Mouse (Mus musculus): ENCODE data around the gene Larp1b. TPM values are rescaled to one million over a fixed set of nuclear protein-coding genes. Genes with fewer than 3 reads are reported as not detected.

Gene Larp1b
- polyA plus RNA-seq, 1 experiment, result 7.7 TPM

DNA sequence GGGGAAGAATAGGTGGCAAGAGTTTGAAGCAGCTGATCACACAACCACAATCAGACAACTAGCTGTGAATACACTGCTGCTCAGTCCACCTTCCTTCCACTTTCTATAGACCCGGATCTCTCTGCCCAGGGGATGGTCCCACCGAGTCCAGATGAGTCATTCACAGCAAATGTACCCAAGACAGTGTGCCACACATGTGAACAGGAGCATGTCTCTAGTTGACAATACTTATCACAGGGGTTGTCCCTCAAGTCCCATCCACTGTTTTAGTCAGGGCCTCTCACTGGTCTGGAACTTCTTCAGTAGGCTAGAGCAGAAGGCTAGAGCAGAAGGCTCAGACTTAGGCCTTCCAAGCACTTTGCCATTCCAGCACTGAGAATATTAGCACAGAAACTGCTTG is 113.1 kb downstream of the Larp1b start:
- no peaks in the 10 kb centered on the region for H3K79me2 ChIP-seq (ENCODE audit: control insufficient read depth, insufficient read depth)
- no peak overlapping the region for H3K4me3 ChIP-seq (ENCODE audit: insufficient read depth, poor library complexity, severe bottlenecking)
- no peaks in the 10 kb centered on the region for H3K79me3 ChIP-seq (ENCODE audit: low read depth)
- peaks cover 28% of the 10 kb centered on the region for H3K36me3 ChIP-seq (ENCODE audit: control insufficient read depth, insufficient read depth)
- no peak for TF ChIP-seq CTCF (IDR thresholded peaks at IDR 0.05; ENCODE audit: control insufficient read depth, insufficient read depth, insufficient read length)
- TF ChIP-seq MAX (IDR thresholded peaks at IDR 0.05), result no peak
- TF ChIP-seq CEBPB (IDR thresholded peaks at IDR 0.05; ENCODE audit: low read depth), result no peak
- no peak for TF ChIP-seq MYOD1 (IDR thresholded peaks at IDR 0.05; ENCODE audit: control insufficient read depth, insufficient read length, low read depth)
- TF ChIP-seq MYOG (IDR thresholded peaks at IDR 0.05; ENCODE audit: control insufficient read depth, extremely low read depth, insufficient read length), result no peak
- TF ChIP-seq FOSL1 (IDR thresholded peaks at IDR 0.05; ENCODE audit: insufficient read depth, low read length, poor library complexity, severe bottlenecking), result no peak
- no peak overlapping the region for H3ac ChIP-seq (ENCODE audit: control insufficient read depth, insufficient read length, low read depth)
- no peaks in the 10 kb centered on the region for H3K27me3 ChIP-seq (ENCODE audit: control insufficient read depth, insufficient read depth, insufficient read length)

DNA sequence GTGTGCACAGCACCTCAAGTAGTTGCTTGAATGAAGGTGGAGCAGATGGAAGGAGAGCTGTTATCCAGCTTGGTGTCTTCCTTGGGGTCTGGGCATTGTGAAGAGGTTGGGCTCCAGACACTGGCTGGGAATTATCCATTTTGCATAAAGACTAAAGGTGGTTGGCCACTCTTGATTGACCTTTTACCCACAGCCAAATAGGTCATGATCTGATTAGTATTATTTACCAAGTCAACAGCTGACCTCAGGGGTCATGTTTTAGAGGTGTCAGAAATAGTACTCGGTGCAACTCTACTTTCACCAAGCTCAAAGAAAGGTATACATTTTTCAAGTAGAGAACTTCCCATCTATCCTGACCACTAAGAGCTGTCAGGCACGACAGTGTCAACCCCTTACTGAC is 115.7 kb downstream of the Larp1b start:
- TF ChIP-seq MYOD1 (IDR thresholded peaks at IDR 0.05; ENCODE audit: control insufficient read depth, insufficient read length, low read depth), result no peak
- TF ChIP-seq FOSL1 (IDR thresholded peaks at IDR 0.05; ENCODE audit: insufficient read depth, low read length, poor library complexity, severe bottlenecking), result no peak
- TF ChIP-seq USF1 (IDR thresholded peaks at IDR 0.05; ENCODE audit: low read depth), result no peak

DNA sequence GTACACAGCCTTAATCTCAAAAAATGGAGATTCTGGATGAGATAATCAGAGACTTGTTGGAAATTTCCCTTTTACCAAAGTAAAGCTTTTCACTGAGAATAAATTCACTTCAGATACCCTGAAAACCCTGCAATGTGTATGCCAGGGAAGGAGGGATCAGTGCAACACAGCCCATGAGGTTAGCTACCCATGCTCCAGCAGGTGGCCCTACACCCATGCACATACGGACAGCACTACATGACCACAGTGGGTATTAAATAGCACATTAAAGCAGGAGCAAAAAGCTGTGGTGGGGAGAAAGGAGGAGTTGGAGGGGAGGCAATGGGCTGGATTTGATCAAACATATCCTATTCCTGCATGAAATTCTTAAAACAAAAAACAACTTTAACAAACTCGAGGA is 120.9 kb downstream of the Larp1b start:
- TF ChIP-seq MYOG (IDR thresholded peaks at IDR 0.05; ENCODE audit: control insufficient read depth, extremely low read depth, insufficient read length), result no peak
- peak; percentile 16 for TF ChIP-seq CTCF (IDR thresholded peaks at IDR 0.05; ENCODE audit: control insufficient read depth, insufficient read depth, insufficient read length)
- TF ChIP-seq MYOD1 (IDR thresholded peaks at IDR 0.05; ENCODE audit: control insufficient read depth, insufficient read length, low read depth), result no peak

More for the DNA sequence above, 115.7 kb downstream of the Larp1b start:
- Histone ChIP-seq H3K79me3 (ENCODE audit: low read depth) (peaks cover 7% of the 10 kb centered on the region), H3K79me2 (ENCODE audit: control insufficient read depth, insufficient read depth) (peaks cover 19% of the 10 kb centered on the region), H3K27me3 (ENCODE audit: control insufficient read depth, insufficient read depth, insufficient read length) (no peaks in the 10 kb centered on the region), H3ac (ENCODE audit: control insufficient read depth, insufficient read length, low read depth) (no peak overlapping the region), H3K36me3 (ENCODE audit: control insufficient read depth, insufficient read depth) (peaks cover 46% of the 10 kb centered on the region), H3K4me3 (ENCODE audit: insufficient read depth, poor library complexity, severe bottlenecking) (no peak overlapping the region)

DNA sequence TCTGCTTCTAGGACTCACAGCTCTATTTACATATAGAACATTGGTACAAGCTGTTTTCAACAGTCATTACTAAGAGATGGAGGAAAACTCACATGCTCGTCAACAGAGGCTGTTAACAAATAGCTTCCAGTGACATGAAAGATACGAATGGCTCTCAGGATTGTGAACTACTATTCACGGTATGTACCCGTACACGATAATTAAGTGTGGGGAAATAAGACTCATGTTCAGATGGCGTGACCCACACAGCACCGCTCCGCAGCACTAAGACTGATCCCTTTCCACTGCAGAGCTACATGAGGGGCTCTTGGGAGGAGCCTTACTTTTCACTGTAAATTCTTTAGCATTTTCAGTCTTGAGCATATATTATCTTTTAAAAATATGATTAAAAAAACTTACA is 125.7 kb downstream of the Larp1b start:
- peaks cover 82% of the 10 kb centered on the region for H3K79me3 ChIP-seq (ENCODE audit: low read depth)
- TF ChIP-seq CTCF (IDR thresholded peaks at IDR 0.05; ENCODE audit: control insufficient read depth, insufficient read depth, insufficient read length) (no peak), MYOD1 (IDR thresholded peaks at IDR 0.05; ENCODE audit: control insufficient read depth, insufficient read length, low read depth) (no peak), USF1 (IDR thresholded peaks at IDR 0.05; ENCODE audit: low read depth) (no peak), MYOG (IDR thresholded peaks at IDR 0.05; ENCODE audit: control insufficient read depth, extremely low read depth, insufficient read length) (no peak), MAX (IDR thresholded peaks at IDR 0.05) (no peak), CEBPB (IDR thresholded peaks at IDR 0.05; ENCODE audit: low read depth) (no peak), FOSL1 (IDR thresholded peaks at IDR 0.05; ENCODE audit: insufficient read depth, low read length, poor library complexity, severe bottlenecking) (no peak)

More for the DNA sequence above, 120.9 kb downstream of the Larp1b start:
- H3K79me3 ChIP-seq (ENCODE audit: low read depth), result peaks cover 45% of the 10 kb centered on the region
- no peak overlapping the region for H3K4me3 ChIP-seq (ENCODE audit: insufficient read depth, poor library complexity, severe bottlenecking)
- H3K36me3 ChIP-seq (ENCODE audit: control insufficient read depth, insufficient read depth), result peaks cover 29% of the 10 kb centered on the region
- no peak overlapping the region for H3ac ChIP-seq (ENCODE audit: control insufficient read depth, insufficient read length, low read depth)
- no peaks in the 10 kb centered on the region for H3K27me3 ChIP-seq (ENCODE audit: control insufficient read depth, insufficient read depth, insufficient read length)
- peaks cover 71% of the 10 kb centered on the region for H3K79me2 ChIP-seq (ENCODE audit: control insufficient read depth, insufficient read depth)

DNA sequence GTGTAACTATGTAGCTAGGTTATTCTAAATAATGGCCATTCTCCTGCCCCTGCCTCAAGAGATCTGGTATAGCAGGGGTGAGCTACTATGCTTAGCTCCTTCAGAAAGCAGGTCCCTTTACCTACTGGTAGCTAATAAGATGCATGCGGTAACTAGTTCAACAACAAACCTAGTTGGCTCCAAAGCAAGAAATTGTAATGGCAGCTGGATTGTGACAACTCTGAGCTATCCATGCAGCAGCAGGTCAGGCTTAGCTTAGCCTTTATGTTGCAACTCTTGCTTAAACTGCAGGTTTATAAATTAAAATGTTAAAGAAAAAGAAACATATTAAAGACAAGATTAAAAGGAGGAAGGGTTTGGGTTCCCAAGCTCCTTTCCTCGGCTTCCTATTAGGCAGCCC is 129.0 kb downstream of the Larp1b start:
- Histone ChIP-seq H3K79me2 (ENCODE audit: control insufficient read depth, insufficient read depth) (peaks cover 92% of the 10 kb centered on the region), H3ac (ENCODE audit: control insufficient read depth, insufficient read length, low read depth) (no peak overlapping the region), H3K4me3 (ENCODE audit: insufficient read depth, poor library complexity, severe bottlenecking) (no peak overlapping the region), H3K79me3 (ENCODE audit: low read depth) (peaks cover 81% of the 10 kb centered on the region), H3K36me3 (ENCODE audit: control insufficient read depth, insufficient read depth) (peaks cover 11% of the 10 kb centered on the region), H3K27me3 (ENCODE audit: control insufficient read depth, insufficient read depth, insufficient read length) (no peaks in the 10 kb centered on the region)
- TF ChIP-seq MYOD1 (IDR thresholded peaks at IDR 0.05; ENCODE audit: control insufficient read depth, insufficient read length, low read depth) (no peak), MAX (IDR thresholded peaks at IDR 0.05) (no peak), FOSL1 (IDR thresholded peaks at IDR 0.05; ENCODE audit: insufficient read depth, low read length, poor library complexity, severe bottlenecking) (no peak), CEBPB (IDR thresholded peaks at IDR 0.05; ENCODE audit: low read depth) (no peak), CTCF (IDR thresholded peaks at IDR 0.05; ENCODE audit: control insufficient read depth, insufficient read depth, insufficient read length) (no peak), USF1 (IDR thresholded peaks at IDR 0.05; ENCODE audit: low read depth) (no peak), MYOG (IDR thresholded peaks at IDR 0.05; ENCODE audit: control insufficient read depth, extremely low read depth, insufficient read length) (no peak)

More for the DNA sequence above, 125.7 kb downstream of the Larp1b start:
- Histone ChIP-seq H3K27me3 (ENCODE audit: control insufficient read depth, insufficient read depth, insufficient read length) (no peaks in the 10 kb centered on the region), H3K4me3 (ENCODE audit: insufficient read depth, poor library complexity, severe bottlenecking) (no peak overlapping the region), H3K36me3 (ENCODE audit: control insufficient read depth, insufficient read depth) (peaks cover 14% of the 10 kb centered on the region), H3ac (ENCODE audit: control insufficient read depth, insufficient read length, low read depth) (no peak overlapping the region), H3K79me2 (ENCODE audit: control insufficient read depth, insufficient read depth) (peaks cover 100% of the 10 kb centered on the region)

DNA sequence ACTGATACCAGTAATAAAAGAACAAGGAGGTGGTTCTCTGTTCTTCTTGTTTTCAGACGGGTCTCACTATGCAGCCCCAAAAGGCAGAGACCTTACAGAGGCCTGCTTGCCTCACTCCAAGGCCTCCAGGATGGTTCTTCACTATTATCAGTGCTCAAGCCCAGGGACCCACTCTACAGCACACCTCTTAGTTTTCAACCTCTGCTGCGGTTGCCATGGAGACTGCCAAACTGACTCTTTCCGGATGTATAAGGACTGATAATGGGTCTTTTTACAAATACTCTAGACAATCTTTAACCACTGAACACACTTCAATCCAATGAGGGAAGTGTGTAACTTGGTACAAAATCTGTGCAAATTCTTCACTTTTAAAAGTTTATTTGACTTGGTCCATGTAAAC is 131.1 kb downstream of the Larp1b start:
- no peak overlapping the region for H3K4me3 ChIP-seq (ENCODE audit: insufficient read depth, poor library complexity, severe bottlenecking)
- H3K79me3 ChIP-seq (ENCODE audit: low read depth), result peaks cover 62% of the 10 kb centered on the region
- H3K79me2 ChIP-seq (ENCODE audit: control insufficient read depth, insufficient read depth), result peaks cover 76% of the 10 kb centered on the region
- no peak for TF ChIP-seq MAX (IDR thresholded peaks at IDR 0.05)
- no peak for TF ChIP-seq CTCF (IDR thresholded peaks at IDR 0.05; ENCODE audit: control insufficient read depth, insufficient read depth, insufficient read length)
- no peak for TF ChIP-seq FOSL1 (IDR thresholded peaks at IDR 0.05; ENCODE audit: insufficient read depth, low read length, poor library complexity, severe bottlenecking)
- no peak for TF ChIP-seq MYOD1 (IDR thresholded peaks at IDR 0.05; ENCODE audit: control insufficient read depth, insufficient read length, low read depth)
- TF ChIP-seq CEBPB (IDR thresholded peaks at IDR 0.05; ENCODE audit: low read depth), result no peak
- H3ac ChIP-seq (ENCODE audit: control insufficient read depth, insufficient read length, low read depth), result no peak overlapping the region
- H3K36me3 ChIP-seq (ENCODE audit: control insufficient read depth, insufficient read depth), result peaks cover 11% of the 10 kb centered on the region
- H3K27me3 ChIP-seq (ENCODE audit: control insufficient read depth, insufficient read depth, insufficient read length), result no peaks in the 10 kb centered on the region

All from C2C12 (cell line).